Mouse (Mus musculus) kidney, postnatal 36 days (tissue): Measurements from ENCODE around the gene Cdk6.
"Not testable (repeated sequence)": the region's sequence is repeated elsewhere in the genome, so short reads cannot be mapped to it uniquely, and the experiment has no call there.

Experiments
- DNase-seq, 2 experiments: peaks; one replicate each; pipeline ENCODE4 v3.0.0; 2021 to 2022; ENCODE audit warnings: mixed read lengths in 2 of 2

Cdk6 gene

GRCm38 (mm10) chr5:3345540-3345939 is 4.3 kb downstream of the Cdk6 start:
- DNase-seq = not testable (repeated sequence)

GRCm38 (mm10) chr5:3349393-3349792 is 8.1 kb downstream of the Cdk6 start:
- not testable (repeated sequence) for DNase-seq

DNA sequence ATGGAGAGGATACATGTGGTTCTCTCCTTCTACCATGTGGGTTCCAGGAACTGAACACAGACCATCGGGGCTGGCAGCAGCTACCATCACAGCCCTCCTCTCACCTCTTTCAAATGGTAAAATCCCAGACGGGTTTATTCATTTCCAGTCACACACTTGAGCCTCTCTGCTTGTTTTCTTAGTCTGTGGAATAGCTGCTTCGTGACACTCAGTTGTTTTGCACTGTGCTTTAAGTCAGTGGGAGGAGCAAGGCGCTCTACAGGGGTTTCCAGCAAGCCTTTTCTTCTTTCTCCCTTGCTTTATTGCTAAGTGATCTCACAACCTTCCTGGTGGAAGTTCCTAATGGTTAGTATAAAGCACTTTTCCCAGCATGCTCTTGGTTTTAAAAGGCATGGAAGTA is 10.6 kb downstream of the Cdk6 start:
- DNase-seq = not testable (repeated sequence)

GRCm38 (mm10) chr5:3352314-3352713 is 11.0 kb downstream of the Cdk6 start:
- DNase-seq = no peak

DNA sequence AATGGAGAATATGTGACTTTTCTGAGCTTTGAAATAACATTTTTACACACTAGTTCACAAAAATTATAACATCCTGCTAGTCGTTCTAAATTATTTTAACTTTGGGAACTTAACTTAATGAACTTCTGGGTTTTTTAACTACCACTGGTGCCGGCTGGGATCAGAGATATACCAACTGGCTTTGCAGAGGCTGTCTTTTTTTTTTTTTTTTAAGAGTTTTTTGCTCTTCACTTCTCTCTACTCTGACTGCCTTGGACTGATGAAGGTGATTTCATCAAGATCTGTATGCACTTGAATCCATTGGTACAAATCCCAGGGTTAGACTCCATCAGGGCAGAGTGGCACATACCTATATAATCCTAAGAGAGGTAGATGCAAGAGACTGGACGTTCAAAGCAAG is 11.5 kb downstream of the Cdk6 start:
- no peak for DNase-seq

- no peak for DNase-seq
Measured at GRCm38 (mm10) chr5:3354307-3354706, 13.0 kb downstream of the Cdk6 start.

DNA sequence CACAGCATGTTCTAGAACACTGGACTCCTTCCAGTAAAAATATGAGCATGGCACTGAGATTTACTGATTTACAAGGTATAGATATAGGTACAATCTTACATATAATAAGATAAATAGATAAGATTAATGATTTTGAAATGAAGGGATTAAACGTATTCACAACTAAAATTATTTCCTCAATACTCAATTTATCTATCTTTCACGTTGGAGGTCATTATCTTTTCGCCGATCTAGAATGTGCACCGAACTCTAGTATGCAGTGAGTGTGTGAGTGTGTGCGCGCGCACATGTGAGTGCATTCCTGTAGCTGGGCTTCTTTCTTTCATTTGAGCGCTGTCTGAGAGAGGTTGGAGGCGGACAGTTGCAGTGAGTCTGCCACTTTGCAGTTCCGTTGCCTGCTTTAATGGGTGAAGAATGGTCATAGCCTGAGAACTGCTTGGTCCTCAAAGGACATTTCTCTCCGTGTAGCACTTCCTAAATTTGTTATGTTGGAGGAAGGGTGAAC is 13.8 kb downstream of the Cdk6 start:
- no peak for DNase-seq

DNA sequence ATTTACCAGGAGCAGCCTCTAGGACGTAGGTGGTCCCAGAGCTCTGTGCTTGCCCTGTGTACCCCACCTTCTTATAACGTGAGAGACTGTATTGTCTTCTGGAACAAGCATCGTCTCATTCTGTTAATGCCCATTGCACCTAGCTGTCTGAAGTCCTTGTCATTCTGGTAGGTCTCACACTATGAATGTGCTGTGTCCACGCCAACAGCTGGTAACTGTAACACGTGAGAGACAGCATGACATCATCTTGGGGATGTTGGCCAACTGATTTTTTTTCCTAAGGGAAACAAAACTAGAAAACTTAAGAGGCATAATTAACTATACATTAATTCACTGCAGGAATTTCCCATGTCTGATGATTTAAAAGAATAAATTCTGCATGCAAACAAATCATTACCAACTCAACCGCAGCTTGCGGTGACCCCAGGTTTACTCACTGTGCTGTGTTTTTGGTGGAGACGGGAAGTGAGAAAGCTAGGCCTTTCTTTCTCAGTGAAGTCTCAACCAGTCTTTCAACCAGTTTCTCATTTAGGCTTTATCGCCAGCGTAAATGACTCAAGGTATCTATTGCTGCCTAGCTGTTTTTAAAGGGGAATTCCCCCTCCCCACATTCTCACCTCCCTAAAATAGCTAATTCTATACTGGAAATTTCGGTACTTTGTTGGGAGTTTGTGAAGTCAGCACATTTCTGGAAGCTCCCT is 14.4 kb downstream of the Cdk6 start:
- DNase-seq = no peak

- no peak for DNase-seq
Measured at GRCm38 (mm10) chr5:3356261-3356778, 15.0 kb downstream of the Cdk6 start.

DNA sequence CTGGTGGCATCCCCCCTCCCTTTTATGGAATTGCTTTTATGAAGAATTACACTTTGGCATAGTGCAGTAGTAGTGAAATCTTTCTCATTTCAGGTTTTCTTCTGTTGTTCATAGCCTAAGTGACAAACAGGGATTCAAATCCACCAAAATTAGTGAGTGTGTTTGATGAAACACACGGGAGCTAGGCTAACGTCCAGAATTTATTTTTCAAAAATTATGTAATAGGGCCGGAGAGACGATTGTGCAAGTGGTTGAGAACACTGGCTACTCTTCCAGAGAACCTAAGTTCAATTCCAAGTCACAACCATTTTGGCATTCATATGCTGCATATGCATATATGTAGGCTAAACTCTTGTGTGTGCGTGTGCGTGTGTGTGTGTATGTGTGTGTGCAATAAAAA is 16.2 kb downstream of the Cdk6 start:
- no peak for DNase-seq

GRCm38 (mm10) chr5:3358687-3359520 is 17.6 kb downstream of the Cdk6 start:
- no peak for DNase-seq

DNA sequence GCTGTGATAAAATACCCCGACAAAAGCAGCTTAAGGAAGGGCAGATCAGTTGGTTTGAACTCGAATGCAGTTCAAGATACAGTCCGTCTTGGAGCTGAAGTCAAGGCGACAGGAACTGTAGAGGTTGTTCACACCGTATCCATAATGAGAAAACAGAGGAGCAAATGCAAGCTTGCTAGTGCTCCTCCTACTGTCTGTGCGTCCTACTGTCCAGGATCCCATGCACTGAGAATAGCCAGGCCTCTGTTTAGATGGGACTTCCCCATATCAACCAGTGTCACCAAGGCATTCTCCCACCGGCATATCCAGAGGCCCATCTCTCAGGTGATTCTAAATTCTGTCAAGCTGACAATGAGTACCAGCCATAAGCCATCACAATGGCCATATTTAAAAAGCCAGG is 18.6 kb downstream of the Cdk6 start:
- no peak for DNase-seq

DNA sequence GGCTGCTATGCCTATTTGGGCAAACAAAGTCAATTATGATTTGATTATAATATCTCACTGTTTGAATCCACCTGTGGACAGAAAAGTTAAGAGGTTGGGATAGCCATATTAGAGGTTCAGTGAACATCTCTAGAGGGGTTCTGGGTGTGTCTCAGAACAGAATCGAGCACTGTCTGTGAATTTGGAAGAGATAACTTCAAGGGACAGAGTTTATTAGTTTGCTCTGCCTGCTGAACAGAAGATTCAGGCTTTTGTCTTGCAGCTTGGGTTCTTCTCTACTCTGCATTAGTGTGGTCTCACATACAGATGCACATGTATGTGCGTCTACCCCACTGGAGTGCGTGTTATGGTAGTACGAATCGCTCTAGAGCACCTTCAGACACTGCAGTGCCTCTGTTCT is 20.0 kb downstream of the Cdk6 start:
- DNase-seq = no peak

DNA sequence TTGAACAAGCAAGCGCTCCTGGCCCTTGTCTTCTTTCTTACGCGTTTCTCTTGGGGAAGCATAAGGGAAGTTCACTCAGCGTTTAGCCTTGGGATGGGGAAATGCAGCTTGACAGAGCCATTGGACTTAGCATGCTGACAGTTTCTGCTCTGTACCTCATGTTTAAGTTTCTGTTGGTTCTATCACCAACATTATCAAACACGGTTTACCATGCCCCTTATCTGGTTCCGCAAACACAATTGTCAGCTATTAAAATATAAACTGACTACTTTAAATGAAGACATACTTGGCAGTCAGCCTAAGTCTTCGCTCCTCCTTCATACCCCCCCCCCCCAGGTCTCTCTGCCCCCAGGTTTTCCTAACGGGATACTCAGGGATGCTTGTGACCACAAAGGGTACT is 20.8 kb downstream of the Cdk6 start:
- DNase-seq = no peak

DNA sequence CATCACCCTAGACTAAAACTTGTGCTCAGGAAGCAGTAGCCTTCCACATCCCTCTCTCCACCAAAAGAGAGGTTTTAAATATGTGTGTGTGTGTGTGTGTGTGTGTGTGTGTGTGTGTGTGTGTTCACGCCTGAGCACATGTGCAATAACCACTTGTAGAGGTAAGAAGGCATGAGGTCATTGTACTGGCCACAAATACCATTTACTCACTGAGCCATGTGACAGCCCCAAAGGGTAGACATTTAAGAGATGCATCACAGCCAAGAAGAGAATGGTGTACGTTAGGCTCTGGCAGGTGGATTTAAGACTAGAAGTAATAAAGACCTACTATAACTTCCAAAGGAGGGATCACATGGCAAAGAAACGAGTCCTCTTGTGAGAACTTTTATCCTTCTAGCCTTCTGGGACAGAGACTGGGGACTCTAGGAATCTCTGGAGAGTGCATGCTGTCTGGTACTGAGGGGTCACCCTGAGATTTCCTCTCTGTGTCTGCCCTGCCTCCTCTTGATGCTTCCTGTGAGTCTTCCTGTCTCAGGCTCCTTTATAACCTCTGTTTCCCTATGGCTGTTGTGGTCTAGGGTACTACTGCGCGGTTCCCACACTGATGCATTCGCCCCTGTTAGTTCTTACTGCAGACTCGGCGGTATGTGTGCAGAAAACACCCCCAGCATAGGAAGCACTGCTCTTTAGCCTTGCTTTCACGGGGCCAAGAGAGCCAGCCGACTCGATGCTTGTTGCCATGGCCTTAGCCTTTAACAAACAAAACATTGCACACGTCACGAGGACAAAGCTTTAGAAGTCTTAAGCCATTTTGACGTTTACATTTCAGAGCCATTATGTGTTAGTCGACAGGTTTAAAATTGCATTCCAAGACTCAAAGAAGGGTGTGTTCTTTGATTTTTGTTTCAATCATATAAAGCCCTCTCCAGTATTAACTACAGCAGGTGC is 22.0 kb downstream of the Cdk6 start:
- DNase-seq = no peak

DNA sequence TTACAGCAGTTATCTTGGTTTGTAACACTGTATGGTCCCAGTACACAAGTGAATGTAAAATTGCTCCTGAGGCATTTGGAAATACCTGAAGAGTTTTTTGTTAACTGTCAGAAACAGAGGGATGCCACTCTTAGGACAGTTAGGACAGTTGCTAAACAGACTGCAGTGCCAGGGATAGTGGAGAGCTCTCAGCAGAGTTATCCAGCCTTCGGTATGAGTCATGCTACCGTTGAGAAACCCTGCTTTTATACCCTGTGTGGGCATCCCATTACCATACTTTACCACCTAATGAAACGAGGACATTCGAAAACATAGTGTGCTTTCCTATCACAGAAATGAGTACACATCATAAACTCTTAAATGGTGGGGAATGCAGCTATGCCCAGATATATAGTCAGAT is 25.8 kb downstream of the Cdk6 start:
- DNase-seq = no peak

GRCm38 (mm10) chr5:3369317-3369716 is 28.0 kb downstream of the Cdk6 start:
- peak; percentile 37 to 49 for DNase-seq

- DNase-seq = no peak
Measured at GRCm38 (mm10) chr5:3371212-3371611, 29.9 kb downstream of the Cdk6 start.

GRCm38 (mm10) chr5:3373170-3373569 is 31.9 kb downstream of the Cdk6 start:
- DNase-seq = no peak

DNA sequence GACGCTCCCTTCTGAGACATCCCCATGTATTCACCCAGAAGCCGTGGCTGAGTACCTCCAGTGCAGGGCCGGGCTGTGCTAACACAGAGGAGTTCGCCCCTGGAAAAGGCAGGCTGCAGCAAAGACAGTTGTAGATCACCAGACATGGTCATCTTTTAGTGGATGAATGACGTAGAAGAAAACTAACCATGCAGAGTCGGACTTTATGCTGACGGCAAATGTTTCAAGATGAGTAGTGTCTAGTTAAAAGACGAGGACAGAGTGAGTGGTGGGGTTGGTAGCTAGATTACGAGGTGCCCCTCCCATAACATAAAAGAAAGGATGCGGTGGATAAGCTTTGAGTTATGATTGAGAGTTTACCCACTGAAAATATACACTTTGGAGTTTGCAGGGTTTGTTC is 33.5 kb downstream of the Cdk6 start:
- DNase-seq = no peak

DNA sequence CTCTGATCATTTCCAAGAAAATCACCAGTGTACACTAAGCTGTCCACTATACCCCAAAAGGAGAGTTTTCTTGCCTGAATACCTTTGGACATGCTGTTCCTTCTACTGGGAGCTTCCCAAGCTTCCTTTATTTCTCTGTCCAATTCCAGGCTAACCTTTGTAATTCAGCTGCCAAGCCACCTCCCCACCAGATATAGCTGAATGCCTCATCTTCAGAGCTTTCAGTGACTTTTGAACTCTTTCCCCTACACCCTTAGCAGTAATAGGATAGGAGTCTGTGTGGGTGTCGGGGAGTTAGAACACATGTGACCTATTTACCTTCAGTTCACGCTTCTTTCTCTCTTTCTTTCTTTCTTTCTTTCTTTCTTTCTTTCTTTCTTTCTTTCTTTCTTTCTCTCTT is 34.9 kb downstream of the Cdk6 start:
- peak; percentile 34 to 64 for DNase-seq

- DNase-seq = no peak
Measured at GRCm38 (mm10) chr5:3379252-3379651, 38.0 kb downstream of the Cdk6 start.
